Mouse (Mus musculus) gastrocnemius, postnatal 10 days (tissue): ENCODE results near the gene Efcab11. TPM values are rescaled to one million over a fixed set of nuclear protein-coding genes. Genes with fewer than 3 reads are reported as not detected.

Experiments
- DNase-seq: peaks from one replicate; pipeline ENCODE4 v3.0.0; 2021; ENCODE audit warnings: mixed read lengths
- total RNA-seq, 2 experiments: library from RNA; stranded (reverse); gene quantifications; 2 replicates each; pipeline ENCODE4 v1.2.3; 2021

The Efcab11 gene
- total RNA-seq, 2 experiments from 2014 or later, result 0.84 to 1.7 TPM

GRCm38 (mm10) chr12:99671866-99672191 is 212.4 kb downstream of the Efcab11 start:
- no peak for DNase-seq

DNA sequence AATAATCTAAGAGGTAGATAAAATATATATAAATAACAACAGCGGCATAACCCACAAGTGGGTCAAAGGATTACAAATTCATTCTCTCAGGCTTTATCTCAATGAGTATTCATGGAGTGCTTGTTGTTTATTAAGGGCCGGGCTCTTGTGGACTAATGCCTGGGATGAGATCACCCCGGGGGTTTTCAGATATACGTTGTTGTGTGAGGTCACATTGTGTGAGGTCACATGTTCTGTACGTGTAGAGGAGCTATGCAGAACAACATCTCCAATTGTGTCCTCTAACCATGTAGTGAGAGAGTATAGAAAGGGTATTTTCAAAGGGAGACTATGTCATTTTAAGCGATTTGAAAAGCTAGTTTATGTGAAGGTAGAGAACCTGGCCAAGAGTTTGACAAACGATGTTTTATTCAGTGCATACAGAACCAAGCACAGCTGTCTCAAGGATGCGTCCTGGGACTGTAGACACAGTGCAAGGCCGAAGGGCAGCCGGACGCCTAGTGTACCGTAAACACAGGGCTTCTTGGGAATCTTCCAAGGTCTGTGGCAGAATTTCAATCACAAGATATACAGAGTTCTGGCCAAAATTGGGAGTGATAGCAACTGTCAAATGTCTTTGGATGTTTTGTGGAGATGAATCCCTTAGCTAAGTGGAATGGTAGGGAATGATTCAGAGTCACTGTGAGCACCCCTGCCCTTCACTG is 212.9 kb downstream of the Efcab11 start:
- DNase-seq, result no peak

- DNase-seq, result no peak
These were observed 213.5 kb downstream of the Efcab11 start for GRCm38 (mm10) chr12:99670762-99671152.

- peak; percentile 23 for DNase-seq
These were observed 214.1 kb downstream of the Efcab11 start for GRCm38 (mm10) chr12:99669976-99670761.

DNA sequence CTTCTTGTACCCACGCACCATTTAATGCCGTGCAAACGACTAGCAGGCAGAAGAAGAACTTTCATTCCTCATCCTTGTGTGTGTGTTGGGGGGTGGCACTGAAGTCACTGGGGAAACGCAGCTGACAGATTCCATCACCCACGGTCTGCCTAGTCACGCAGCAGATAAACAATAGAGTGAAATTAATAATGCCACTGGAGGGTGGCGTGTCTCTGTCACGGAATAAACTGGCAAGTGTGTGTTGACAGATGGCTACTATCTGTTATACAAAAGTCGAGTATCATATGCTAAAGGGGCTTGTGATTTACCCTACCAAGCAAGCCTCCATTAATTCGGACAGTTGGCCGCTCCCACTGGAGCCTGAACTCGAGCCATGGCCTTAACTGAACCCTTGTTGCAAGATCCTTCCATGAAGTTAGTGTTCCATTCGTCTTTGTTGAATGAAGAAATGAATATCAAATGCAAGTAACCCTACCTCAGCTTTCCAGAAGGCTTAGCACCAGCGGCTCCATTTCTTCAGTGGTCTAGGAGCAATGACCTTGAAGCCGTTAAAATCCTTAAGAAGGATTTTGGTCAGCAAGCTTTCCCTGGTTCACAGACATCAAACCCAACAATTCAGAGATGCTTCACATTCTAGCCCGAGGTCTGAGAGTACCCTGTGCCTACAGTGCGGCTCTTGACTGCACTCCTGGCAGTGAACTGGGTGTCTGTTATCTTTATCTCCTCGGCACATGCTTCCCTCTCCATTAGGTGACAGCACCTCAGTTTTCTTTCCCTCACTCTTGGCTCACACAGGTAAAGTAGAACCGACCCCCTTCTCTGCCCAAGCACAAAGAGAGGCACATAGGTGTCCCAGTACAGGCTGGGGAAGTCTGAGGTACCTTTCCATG is 229.0 kb downstream of the Efcab11 start:
- peak; percentile 32 for DNase-seq

DNA sequence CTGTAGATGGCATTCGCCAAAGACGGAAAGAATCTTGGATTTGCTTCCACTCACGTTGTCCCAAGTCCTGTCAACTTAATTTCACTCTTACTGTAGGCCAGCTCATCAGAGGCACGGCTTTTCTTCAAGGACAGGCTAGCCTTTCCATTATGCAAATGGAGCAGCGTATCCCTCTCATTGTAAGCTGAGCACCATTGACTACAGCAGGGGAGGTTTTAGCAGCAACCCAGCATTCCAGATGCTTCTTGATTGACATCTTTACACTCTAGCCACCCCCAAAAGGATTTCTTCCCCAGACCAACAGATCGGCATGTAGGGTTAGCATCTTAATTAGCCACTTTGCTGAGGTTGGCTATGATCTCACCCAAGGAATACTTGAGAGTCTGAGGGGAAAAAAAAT is 231.8 kb downstream of the Efcab11 start:
- DNase-seq, result no peak

DNA sequence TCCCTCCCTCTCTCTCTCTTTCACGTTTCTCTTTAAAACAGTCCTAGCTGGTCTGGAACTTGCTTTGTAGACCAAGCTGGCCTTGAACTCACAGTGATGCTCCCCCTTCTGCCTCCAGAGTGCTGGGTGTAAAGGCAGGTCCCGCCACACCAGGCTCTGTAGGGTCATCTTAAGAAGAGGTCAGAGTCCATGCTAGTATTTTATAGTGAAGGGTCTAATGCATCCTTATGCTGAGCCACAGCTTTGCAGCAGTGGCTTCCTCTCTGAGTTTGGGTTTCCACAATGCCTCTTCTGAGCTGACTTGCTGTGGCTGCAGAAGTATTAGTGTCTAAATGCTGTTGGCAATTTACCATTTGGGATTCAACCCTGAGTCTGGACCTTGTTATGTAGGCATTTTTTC is 234.5 kb downstream of the Efcab11 start:
- no peak for DNase-seq

GRCm38 (mm10) chr12:99648781-99649180 is 235.5 kb downstream of the Efcab11 start:
- DNase-seq, result no peak

DNA sequence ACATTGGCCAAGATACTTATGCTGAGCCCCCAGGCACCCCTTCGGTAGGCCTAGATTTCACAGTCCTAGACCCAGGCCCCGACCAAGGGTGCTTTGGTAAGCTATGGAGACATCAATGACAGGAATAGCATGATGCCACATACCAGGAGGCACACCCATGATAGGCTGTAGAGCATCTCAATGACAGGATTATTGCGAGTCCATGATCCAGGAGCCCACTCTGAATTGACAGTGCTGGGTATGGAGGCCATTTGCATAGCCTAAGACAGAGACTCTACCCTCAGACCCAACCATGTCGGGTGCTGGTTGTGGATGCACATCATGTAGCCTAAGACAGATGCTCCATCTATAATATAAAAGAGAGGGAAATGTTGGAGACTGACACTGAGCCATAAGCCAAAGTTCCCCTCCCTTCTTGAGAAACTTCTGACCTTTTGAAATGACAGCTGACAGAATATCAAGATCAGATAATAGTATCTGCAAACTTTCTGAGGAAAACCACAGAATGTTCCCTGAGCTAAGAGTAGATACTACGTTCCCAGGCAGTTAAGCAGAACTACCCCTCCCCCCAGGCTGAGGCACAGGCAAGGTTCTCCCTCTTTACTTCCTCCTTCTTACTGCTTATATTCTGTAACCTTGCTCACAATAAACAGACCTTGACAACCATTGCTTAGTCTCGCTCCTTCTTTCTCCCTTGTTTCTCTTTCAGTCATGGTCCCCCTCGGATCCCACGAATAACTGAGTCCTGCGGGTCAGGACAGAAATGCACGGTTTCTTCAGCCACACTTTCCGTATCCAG is 237.5 kb downstream of the Efcab11 start:
- DNase-seq, result no peak

DNA sequence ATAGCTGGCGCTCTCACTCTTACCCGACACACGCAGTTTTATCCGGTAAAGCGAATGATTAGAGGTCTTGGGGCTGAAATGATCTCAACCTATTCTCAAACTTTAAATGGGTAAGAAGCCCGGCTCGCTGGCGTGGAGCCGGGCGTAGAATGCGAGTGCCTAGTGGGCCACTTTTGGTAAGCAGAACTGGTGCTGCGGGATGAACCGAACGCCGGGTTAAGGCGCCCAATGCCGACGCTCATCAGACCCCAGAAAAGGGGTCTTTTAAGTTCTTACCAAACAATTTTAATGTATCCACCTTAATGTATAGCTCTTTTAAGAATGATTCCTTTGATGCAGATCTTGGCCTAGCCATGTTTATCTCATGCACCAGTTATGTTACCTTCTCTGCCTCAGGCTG is 238.8 kb downstream of the Efcab11 start:
- no peak for DNase-seq

DNA sequence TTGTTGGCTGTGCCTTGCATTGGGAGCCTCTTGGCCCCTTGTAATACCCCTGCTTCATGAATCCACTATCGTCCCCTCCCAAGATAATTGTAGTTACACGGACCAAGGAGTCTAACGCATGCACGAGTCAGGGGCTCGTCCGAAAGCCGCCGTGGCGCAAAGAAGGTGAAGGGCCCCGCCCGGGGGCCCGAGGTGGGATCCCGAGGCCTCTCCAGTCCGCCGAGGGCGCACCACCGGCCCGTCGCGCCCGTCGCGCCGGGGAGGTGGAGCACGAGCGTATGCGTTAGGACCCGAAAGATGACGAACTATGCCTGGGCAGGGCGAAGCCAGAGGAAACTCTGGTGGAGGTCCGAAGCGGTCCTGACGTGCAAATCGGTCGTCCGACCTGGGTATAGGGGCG is 239.3 kb downstream of the Efcab11 start:
- DNase-seq, result no peak

Other genes with a start within 250 kb of the Efcab11 start
- gene Tdp1, start 78 bp upstream of the Efcab11 start, total RNA-seq, result 10 to 100 TPM in 1 of 2 experiments, 1 to 10 TPM in 1; 7.8 to 11.9 TPM
- gene Kcnk13, start 80.1 kb upstream of the Efcab11 start, total RNA-seq, result 1 to 10 TPM; 2.0 to 2.5 TPM
- gene Psmc1, start 225.7 kb upstream of the Efcab11 start, total RNA-seq, result 100 to 1,000 TPM; 168 to 201 TPM